Mouse (Mus musculus): ENCODE measurements around the gene Usp9x. TPM values are rescaled to one million over a fixed set of nuclear protein-coding genes. Genes with fewer than 3 reads are reported as not detected.

Usp9x gene
- polyA plus RNA-seq, 1 experiment from 2014 or later, result 68.8 TPM

DNA sequence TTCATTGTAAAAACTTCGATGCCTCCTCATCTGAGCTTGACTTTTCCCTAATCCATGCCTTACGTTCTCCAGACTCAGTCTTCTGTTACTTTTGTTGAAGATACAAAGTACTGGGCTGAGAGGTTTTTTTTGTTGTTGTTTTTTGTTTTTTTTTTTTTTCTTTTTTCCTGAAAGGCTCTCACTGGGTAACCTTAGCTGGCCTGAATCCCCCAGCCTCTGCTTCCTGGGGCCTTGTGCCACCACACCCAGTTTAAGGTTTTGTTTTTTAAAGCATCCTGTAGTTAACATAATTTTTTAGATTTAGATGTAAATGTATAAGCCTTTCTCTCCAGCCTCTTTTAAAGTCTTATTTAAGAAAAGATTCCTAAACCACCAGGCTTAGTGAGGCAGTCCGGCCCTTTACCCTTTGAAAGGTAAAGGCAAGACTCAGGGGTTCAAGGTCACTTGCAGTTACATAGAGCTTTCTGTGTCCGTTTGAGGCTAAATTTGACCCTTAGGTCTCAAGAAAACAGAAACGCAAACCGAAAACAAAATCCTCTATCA lies 24.3 kb upstream of the Usp9x start:
- no peaks in the 10 kb centered on the region for H3K27me3 ChIP-seq

GRCm38 (mm10) chrX:13047631-13048345 lies 23.5 kb upstream of the Usp9x start:
- Histone ChIP-seq H3K9ac (replicated peaks) (0 out of 2 replicates have a peak overlapping the region, but pooled peaks have one; percentile 24), H3K9me3 (no peaks in the 10 kb centered on the region), H3K4me3 (0 out of 2 replicates have a peak overlapping the region, but pooled peaks have one; percentile 10), H3K27me3 (no peaks in the 10 kb centered on the region), H3K4me1 (no peaks in the 10 kb centered on the region), H3K4me2 (replicated peaks) (peak overlapping the region; percentile 44), H3K27ac (replicated peaks) (peak overlapping the region; percentile 54; the same call in 1 of the 2 replicates), H3K36me3 (no peaks in the 10 kb centered on the region)
- WGBS, result 22% methylated on average over 14 of the region's 14 CpGs
- peak; percentile 60 for ATAC-seq (ENCODE audit: low FRiP score, low read depth)

More for the DNA sequence above, 24.3 kb upstream of the Usp9x start:
- no peak for ATAC-seq (ENCODE audit: low FRiP score, low read depth)
- Histone ChIP-seq H3K4me1 (no peaks in the 10 kb centered on the region), H3K4me2 (replicated peaks) (0 out of 2 replicates have a peak overlapping the region, but pooled peaks have one; percentile 44), H3K9me3 (no peaks in the 10 kb centered on the region), H3K9ac (replicated peaks) (no peak overlapping the region), H3K4me3 (no peak overlapping the region), H3K27ac (replicated peaks) (no peak overlapping the region), H3K36me3 (no peaks in the 10 kb centered on the region)
- WGBS, result 36% methylated on average over 6 of the region's 6 CpGs

GRCm38 (mm10) chrX:13054612-13055011 lies 16.7 kb upstream of the Usp9x start:
- H3K27me3 ChIP-seq, result no peaks in the 10 kb centered on the region
- H3K4me1 ChIP-seq, result no peaks in the 10 kb centered on the region

DNA sequence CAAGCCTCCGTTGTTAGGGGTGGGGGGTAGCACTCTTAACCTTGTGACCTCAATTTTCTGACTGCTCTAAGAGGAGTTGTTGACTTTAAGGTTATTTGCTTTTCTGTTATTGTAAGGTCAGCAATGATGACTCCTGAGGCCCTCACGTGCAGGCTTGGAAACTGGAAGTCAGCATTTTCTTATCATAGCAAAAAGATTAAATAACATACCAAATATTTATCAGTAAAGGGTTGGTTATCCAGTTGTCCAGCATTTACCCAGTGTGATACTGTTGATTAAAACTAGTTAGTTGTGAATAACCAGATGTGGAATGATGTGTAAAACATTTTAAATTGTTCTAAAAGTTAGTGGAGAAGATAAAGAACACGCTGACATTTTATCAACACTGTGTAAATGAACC lies 9.3 kb upstream of the Usp9x start:
- Histone ChIP-seq H3K9me3 (no peaks in the 10 kb centered on the region), H3K4me1 (no peaks in the 10 kb centered on the region), H3K36me3 (no peaks in the 10 kb centered on the region), H3K27ac (replicated peaks) (no peak overlapping the region), H3K4me3 (no peak overlapping the region), H3K27me3 (no peaks in the 10 kb centered on the region; the same call in 1 of the 2 replicates), H3K9ac (replicated peaks) (no peak overlapping the region), H3K4me2 (replicated peaks) (no peak overlapping the region)
- no peak for ATAC-seq (ENCODE audit: low FRiP score, low read depth)
- WGBS, result 67% methylated on average over 3 of the region's 3 CpGs

More at GRCm38 (mm10) chrX:13054612-13055011, 16.7 kb upstream of the Usp9x start:
- Histone ChIP-seq H3K27ac (replicated peaks) (no peak overlapping the region), H3K36me3 (no peaks in the 10 kb centered on the region), H3K9ac (replicated peaks) (no peak overlapping the region), H3K4me3 (no peak overlapping the region), H3K9me3 (no peaks in the 10 kb centered on the region), H3K4me2 (replicated peaks) (no peak overlapping the region)
- 92% methylated on average over 1 of the region's 1 CpGs for WGBS
- no peak for ATAC-seq (ENCODE audit: low FRiP score, low read depth)

DNA sequence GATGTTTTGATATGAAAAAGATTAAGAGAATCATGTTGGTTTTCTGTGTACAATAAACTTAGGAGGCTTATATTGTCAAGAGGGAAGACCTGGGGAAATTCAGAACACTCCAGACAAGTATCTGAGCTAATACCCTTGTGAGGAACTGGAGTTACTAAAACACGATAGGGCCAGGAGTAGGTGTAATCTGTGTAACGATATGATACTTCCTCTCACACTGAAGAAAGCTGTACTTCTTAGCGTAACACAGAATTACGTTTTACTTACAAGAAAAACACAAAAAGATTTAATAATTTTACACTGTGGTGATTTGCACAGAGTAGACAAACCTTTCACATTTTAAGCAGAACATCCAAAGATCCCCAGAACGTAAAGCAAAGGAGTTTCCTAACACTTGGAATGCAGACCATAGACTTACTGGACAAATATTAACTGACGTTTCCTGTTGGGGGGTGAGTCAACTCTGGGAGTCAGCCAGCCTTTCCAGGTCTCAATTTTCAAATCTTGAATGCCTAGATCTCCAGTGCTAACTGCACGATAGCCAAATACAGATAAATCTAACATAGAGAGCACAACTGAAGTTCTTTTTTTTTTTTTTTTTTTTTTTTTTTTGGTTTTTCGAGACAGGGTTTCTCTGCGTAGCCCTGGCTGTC lies 6.9 kb upstream of the Usp9x start:
- H3K27me3 ChIP-seq, result peaks cover 3% of the 10 kb centered on the region
- H3K9ac ChIP-seq (replicated peaks), result no peak overlapping the region
- H3K4me2 ChIP-seq (replicated peaks), result no peak overlapping the region
- no peak for ATAC-seq (ENCODE audit: low FRiP score, low read depth)
- no peaks in the 10 kb centered on the region for H3K9me3 ChIP-seq
- no peak overlapping the region for H3K4me3 ChIP-seq
- H3K36me3 ChIP-seq, result no peaks in the 10 kb centered on the region
- 81% methylated on average over 7 of the region's 9 CpGs for WGBS
- H3K4me1 ChIP-seq, result no peaks in the 10 kb centered on the region
- no peak overlapping the region for H3K27ac ChIP-seq (replicated peaks)

- Histone ChIP-seq H3K36me3 (no peaks in the 10 kb centered on the region), H3K27ac (replicated peaks) (peak overlapping the region; percentile 96), H3K9me3 (no peaks in the 10 kb centered on the region), H3K4me1 (no peaks in the 10 kb centered on the region), H3K27me3 (peaks cover 3% of the 10 kb centered on the region), H3K9ac (replicated peaks) (0 out of 2 replicates have a peak overlapping the region, but pooled peaks have one; percentile 15), H3K4me2 (replicated peaks) (peak overlapping the region; percentile 46), H3K4me3 (peak overlapping the region; percentile 72)
- WGBS, result 32% methylated on average over 8 of the region's 8 CpGs
- no peak; the same call in 1 of the 2 replicates for ATAC-seq (ENCODE audit: low FRiP score, low read depth)
Measured at GRCm38 (mm10) chrX:13070206-13070572, 1.1 kb upstream of the Usp9x start.

GRCm38 (mm10) chrX:13070573-13071240 lies 591 bp upstream of the Usp9x start:
- Histone ChIP-seq H3K27ac (replicated peaks) (peak overlapping the region; percentile 96), H3K9ac (replicated peaks) (0 out of 2 replicates have a peak overlapping the region, but pooled peaks have one; percentile 15), H3K4me1 (no peaks in the 10 kb centered on the region), H3K36me3 (no peaks in the 10 kb centered on the region), H3K27me3 (peaks cover 3% of the 10 kb centered on the region), H3K9me3 (no peaks in the 10 kb centered on the region), H3K4me2 (replicated peaks) (peak overlapping the region; percentile 46), H3K4me3 (peak overlapping the region; percentile 72)
- WGBS, result 18% methylated on average over 32 of the region's 35 CpGs
- ATAC-seq (ENCODE audit: low FRiP score, low read depth), result peak; percentile 87

DNA sequence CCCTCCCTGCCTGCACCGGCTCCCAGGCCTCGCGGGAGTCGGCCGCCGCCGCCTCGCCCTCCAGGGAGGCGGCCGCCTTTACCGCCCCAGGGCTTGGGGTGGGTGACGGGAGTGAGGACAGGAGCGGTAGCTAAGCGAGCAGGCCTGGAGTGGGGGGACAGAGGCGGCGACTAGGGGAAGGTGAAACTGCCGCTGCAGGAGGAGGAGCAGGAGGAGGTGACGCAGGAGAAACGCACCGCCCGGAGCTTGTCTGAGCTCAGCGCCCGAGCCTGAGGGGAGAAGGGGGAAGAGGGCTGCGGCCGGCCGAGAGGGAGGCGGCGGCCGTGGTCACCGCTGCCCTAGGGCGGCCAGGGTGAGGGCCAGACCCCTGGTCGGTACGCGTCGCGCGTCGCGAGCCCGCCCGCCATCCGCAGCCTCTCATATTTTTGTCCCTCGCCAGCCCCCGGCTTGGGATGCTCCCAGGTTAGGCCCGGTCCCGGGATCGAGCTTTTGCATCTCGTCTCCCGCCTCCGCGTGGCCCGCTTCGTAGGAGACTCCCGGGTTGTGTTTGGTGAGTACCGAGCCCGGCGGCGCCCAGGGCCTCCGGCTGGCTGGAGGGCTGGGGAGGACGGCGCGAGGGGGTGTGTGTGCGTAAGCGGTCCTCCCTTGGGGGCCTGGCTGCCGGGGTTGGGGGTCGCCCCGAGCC lies 620 bp downstream of the Usp9x start:
- H3K4me2 ChIP-seq (replicated peaks), result peak overlapping the region; percentile 53
- no peaks in the 10 kb centered on the region for H3K4me1 ChIP-seq
- H3K27me3 ChIP-seq, result peaks cover 3% of the 10 kb centered on the region
- H3K27ac ChIP-seq (replicated peaks), result peak overlapping the region; percentile 96
- H3K4me3 ChIP-seq, result peak overlapping the region; percentile 72
- H3K36me3 ChIP-seq, result no peaks in the 10 kb centered on the region
- peak overlapping the region; percentile 87 for H3K9ac ChIP-seq (replicated peaks)
- peak; percentile 3 for ATAC-seq (ENCODE audit: low FRiP score, low read depth)
- no peaks in the 10 kb centered on the region for H3K9me3 ChIP-seq
- 28% methylated on average over 59 of the region's 67 CpGs for WGBS

GRCm38 (mm10) chrX:13072461-13072982 lies 1.2 kb downstream of the Usp9x start:
- peaks cover 3% of the 10 kb centered on the region for H3K27me3 ChIP-seq
- 13% methylated on average over 35 of the region's 73 CpGs for WGBS
- peak; percentile 31 for ATAC-seq (ENCODE audit: low FRiP score, low read depth)
- H3K4me3 ChIP-seq, result peak overlapping the region; percentile 72
- H3K9ac ChIP-seq (replicated peaks), result peak overlapping the region; percentile 87
- H3K36me3 ChIP-seq, result no peaks in the 10 kb centered on the region
- peak overlapping the region; percentile 53 for H3K4me2 ChIP-seq (replicated peaks)
- H3K9me3 ChIP-seq, result no peaks in the 10 kb centered on the region
- H3K4me1 ChIP-seq, result no peaks in the 10 kb centered on the region
- H3K27ac ChIP-seq (replicated peaks), result peak overlapping the region; percentile 96

DNA sequence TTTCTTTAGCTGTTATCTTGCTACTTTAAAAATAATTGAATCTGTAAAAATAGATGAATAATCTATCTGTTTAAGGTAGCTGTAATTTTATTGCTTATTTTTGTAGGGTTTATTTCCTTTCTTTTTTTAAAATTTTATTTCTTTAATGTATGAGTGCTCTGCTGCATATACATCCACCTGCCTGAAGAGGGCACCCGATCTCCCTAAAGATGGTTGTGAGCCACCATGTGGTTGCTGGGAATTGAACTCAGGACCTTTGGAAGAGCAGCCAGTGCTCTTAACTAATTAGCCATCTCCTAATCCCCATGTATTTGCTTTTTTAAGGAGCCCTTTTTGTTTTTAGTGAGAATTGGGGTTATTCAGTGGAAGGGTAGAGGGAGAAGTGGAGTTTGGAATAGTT lies 14.3 kb downstream of the Usp9x start:
- no peaks in the 10 kb centered on the region for H3K9me3 ChIP-seq
- no peak overlapping the region for H3K9ac ChIP-seq (replicated peaks)
- ATAC-seq (ENCODE audit: low FRiP score, low read depth), result no peak
- no peaks in the 10 kb centered on the region for H3K27me3 ChIP-seq
- WGBS, result 61% methylated on average over 1 of the region's 1 CpGs
- no peaks in the 10 kb centered on the region for H3K4me1 ChIP-seq
- H3K27ac ChIP-seq (replicated peaks), result no peak overlapping the region
- no peak overlapping the region for H3K4me2 ChIP-seq (replicated peaks)
- no peak overlapping the region for H3K4me3 ChIP-seq
- H3K36me3 ChIP-seq, result no peaks in the 10 kb centered on the region

DNA sequence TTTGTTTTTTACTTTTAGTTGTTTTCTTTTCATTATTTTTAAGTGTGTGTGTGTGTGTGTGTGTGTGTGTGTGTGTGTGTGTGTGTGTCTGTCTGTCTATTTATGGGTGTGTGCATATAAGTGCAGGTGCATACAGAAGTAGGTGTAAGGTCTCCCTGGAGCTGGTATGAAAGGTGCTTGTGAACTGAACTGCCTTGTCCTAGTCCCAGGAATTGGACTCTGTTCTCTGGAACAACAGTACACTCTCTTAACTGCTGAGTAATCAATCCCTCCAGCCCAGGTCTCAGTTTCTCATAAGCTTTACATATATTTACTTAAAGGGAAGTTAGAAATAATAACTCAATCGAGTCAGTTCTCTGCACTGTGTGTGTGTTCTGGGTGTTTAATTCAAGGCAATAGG lies 25.7 kb downstream of the Usp9x start:
- no peak overlapping the region for H3K9ac ChIP-seq (replicated peaks)
- no peak overlapping the region for H3K4me2 ChIP-seq (replicated peaks)
- WGBS, result 84% methylated on average over 1 of the region's 1 CpGs
- no peak overlapping the region for H3K27ac ChIP-seq (replicated peaks)
- no peaks in the 10 kb centered on the region for H3K27me3 ChIP-seq
- no peaks in the 10 kb centered on the region for H3K4me1 ChIP-seq
- H3K36me3 ChIP-seq, result no peaks in the 10 kb centered on the region
- H3K4me3 ChIP-seq, result no peak overlapping the region
- ATAC-seq (ENCODE audit: low FRiP score, low read depth), result no peak
- H3K9me3 ChIP-seq, result no peaks in the 10 kb centered on the region

Measured in midbrain, embryonic 12.5 days (tissue).